Mouse (Mus musculus) kidney, adult 2 months (tissue): ENCODE data around the gene Map2k6.

Experiments
- CTCF ChIP-seq: fragments of 200-500 bp; conservative IDR thresholded peaks from 2 replicates; pipeline ENCODE4 v1.5.1; 2011; ENCODE audit warnings: low read depth, mild to moderate bottlenecking, control low read depth, low read length, moderate library complexity, mixed read lengths; ENCODE audit not compliant: insufficient read depth, insufficient read length
- POLR2A ChIP-seq: fragments of 200-500 bp; IDR thresholded peaks from one replicate; pipeline ENCODE4 v1.6.1; 2011; ENCODE audit warnings: low read depth, low read length, control low read depth

DNA sequence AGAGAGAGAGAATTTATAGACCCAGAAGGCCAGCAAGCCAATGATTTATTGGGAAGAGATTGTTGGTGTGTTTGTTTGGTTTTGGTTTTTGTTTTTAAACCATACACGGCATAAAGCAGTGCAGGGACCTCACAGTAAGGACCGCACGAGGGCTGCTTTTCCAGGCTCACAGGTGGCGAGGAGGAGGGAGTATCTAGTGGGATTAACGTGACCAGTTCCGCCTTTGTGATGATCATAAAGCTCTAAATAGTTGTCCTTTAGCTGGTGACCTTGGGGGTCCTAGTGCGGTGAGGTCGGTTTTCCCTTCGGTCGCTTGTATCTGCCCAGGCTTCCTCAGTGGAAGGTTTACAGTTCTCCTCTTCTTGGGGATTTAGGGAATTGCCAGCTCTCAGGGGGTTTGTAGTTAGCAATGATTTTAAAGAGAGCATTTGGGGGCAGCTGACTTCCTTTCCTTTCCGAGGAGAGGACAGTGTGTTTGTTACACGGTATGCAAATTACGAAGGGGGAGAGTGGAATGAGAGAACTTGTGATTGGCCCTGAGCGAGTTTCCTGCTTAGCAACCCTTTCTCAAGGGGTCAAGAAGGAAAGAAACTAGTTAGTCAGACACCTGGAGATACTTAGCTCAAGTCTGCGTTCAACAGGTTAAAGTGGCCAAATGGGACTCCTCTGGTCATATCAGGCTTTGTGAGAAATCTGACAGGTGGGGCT lies 29.5 kb upstream of the Map2k6 start:
- TF ChIP-seq CTCF (no peak), POLR2A (no peak)
